Mouse (Mus musculus) neural tube, embryonic 14.5 days (tissue): ENCODE measurements around the gene Rrp7a. TPM values are rescaled to one million over a fixed set of nuclear protein-coding genes. Genes with fewer than 3 reads are reported as not detected.

ENCODE experiments used
- ATAC-seq: fragments of 200-750 bp; cut with Nextera tagmentation; 2 replicates; pipeline ENCODE4 v1.8.0; 2017; ENCODE audit warnings: low read depth, mild to moderate bottlenecking, moderate TSS enrichment, moderate library complexity
- H3K27ac ChIP-seq: fragments of 300-500 bp; sonication (generic); 2 replicates; pipeline ENCODE4 v1.5.1; 2014; ENCODE audit warnings: low read depth, mild to moderate bottlenecking, control low read depth, low read length, moderate library complexity, mixed read lengths
- H3K27me3 ChIP-seq: fragments of 300-500 bp; sonication (generic); 2 replicates; pipeline ENCODE4 v1.6.1; 2014; ENCODE audit warnings: low read length; ENCODE audit not compliant: control insufficient read depth, insufficient read depth
- H3K36me3 ChIP-seq: fragments of 300-500 bp; sonication (generic); 2 replicates; pipeline ENCODE4 v1.6.1; 2014; ENCODE audit warnings: low read length, mixed read lengths; ENCODE audit not compliant: control insufficient read depth, insufficient read depth
- H3K4me1 ChIP-seq: fragments of 300-500 bp; sonication (generic); 2 replicates; pipeline ENCODE4 v1.6.1; 2014; ENCODE audit warnings: low read length; ENCODE audit not compliant: control insufficient read depth, insufficient read depth
- H3K4me2 ChIP-seq: fragments of 300-500 bp; sonication (generic); 2 replicates; pipeline ENCODE4 v1.6.1; 2014; ENCODE audit warnings: mild to moderate bottlenecking, low read depth, low read length, control low read depth
- H3K4me3 ChIP-seq: fragments of 300-500 bp; sonication (generic); 2 replicates; pipeline ENCODE4 v1.5.1; 2014; ENCODE audit warnings: low read depth, low read length, control low read depth, mixed read lengths
- H3K9ac ChIP-seq: fragments of 300-500 bp; sonication (generic); replicated peaks from 2 replicates; pipeline ENCODE4 v1.6.1; 2014; ENCODE audit warnings: low read depth, mild to moderate bottlenecking, control low read depth, low read length, mixed read lengths
- H3K9me3 ChIP-seq: fragments of 300-500 bp; sonication (generic); 2 replicates; pipeline ENCODE4 v1.6.1; 2016; ENCODE audit warnings: low read length; ENCODE audit not compliant: control insufficient read depth
- WGBS: fragments of 180-500 bp; shearing (Covaris S2); extraction: QIAGEN DNeasy Blood & Tissue Kit; methylation state at CpG from one replicate; pipeline ENCODE4 v1.1.7; 2014; 5-methylcytosine and 5-hydroxymethylcytosine counted together
- polyA plus RNA-seq: library from polyadenylated mRNA; unstranded; fragments of >200 nt; fragmentation: Nextera tagmentation; extraction: Ambion mirVana; gene quantifications from 2 replicates; pipeline ENCODE4 v1.2.1, GENCODE M21; 2014

Rrp7a gene
- polyA plus RNA-seq, 1 experiment from 2014 or later: 52.1 TPM

DNA sequence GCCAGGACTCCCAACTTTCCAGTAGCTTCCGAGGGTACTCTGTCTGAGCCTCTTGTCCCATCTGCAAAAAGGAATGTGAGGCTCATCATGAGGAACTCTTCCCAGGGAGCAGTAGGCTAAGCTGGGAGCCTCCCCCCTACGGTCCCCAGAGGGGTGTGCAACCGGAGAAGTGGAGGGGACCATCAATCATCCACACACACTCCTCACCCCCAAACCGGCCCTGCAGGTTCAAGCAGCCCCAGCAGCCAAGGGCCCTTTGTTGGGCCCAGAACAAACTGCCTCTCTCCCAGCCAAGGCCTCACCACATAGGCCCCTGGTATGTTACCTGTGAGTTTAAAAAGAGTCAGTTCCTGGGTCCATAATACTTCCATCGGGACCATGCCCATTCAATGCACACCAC, 44.5 kb upstream of the Rrp7a start:
- Histone ChIP-seq H3K4me2 (no peak overlapping the region), H3K27me3 (no peaks in the 10 kb centered on the region), H3K4me1 (peaks cover 11% of the 10 kb centered on the region), H3K27ac (no peak overlapping the region), H3K36me3 (peaks cover 5% of the 10 kb centered on the region; the same call in 1 of the 2 replicates), H3K9me3 (no peaks in the 10 kb centered on the region), H3K4me3 (no peak overlapping the region), H3K9ac (no peak overlapping the region)
- ATAC-seq: no peak
- WGBS: 66% methylated on average over 5 of the region's 5 CpGs

DNA sequence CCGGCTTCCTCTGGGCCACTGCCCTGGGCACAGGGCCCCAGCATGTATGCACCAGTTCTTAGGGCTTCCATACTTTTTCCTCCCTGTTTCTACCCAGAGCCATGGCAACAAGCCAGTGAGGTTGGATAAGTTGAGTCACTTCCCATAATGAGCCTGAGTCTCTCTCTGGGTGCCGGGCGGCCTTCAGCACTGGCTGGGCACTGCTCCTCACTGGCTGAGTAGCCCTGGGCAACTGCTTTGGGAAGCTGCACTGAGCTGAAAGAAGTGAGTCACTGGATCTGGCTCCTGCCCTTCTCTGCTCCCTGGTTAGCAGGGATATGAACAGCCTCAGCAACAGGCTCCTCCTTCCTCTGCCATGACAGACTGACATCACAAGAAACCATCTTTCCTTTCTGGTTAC, 44.0 kb upstream of the Rrp7a start:
- WGBS: 94% methylated on average over 3 of the region's 3 CpGs
- H3K4me2 ChIP-seq: no peak overlapping the region
- H3K9ac ChIP-seq: no peak overlapping the region
- H3K4me3 ChIP-seq: no peak overlapping the region
- peaks cover 11% of the 10 kb centered on the region for H3K4me1 ChIP-seq
- peaks cover 7% of the 10 kb centered on the region; the same call in 1 of the 2 replicates for H3K36me3 ChIP-seq
- no peak for ATAC-seq
- H3K27ac ChIP-seq: no peak overlapping the region
- no peaks in the 10 kb centered on the region for H3K9me3 ChIP-seq
- no peaks in the 10 kb centered on the region for H3K27me3 ChIP-seq

DNA sequence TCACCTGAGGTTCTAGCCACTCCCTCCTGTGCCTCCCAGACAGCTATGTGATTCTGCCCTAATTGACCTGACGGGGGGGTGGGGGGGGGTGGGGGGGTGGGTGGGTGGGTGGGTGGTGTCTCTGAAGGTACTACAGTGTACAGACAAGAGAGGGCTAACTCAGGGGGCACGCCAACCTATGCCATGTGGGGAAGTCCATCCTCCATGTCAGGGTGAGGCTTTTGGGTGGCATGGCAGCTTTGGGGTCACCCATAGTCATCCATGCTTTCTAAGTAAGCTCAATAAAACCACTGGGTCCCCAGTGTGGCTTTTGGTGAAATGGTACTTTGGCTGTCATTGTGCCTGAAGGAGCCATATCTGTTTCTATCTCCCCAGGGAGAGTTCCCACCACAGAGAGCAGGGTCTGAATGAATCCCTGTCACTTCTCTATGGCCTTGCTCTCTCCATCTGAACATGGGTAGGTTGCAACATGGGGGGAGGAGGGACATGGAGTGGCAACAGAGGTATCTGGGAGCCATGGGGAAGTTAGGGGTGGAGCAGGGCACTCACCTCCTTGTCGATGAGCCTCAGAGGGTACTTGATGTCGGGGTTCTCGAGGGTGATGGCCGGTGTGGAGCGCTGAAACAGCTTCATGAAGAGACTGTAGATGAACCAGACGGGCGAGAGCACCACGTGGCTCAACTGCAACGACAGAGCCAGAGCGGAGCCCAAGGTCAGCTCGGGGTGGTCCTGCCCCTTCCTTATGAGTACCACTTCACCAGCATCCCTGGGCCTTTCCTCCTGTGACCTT, 43.1 kb upstream of the Rrp7a start:
- WGBS: 92% methylated on average over 13 of the region's 13 CpGs
- H3K4me2 ChIP-seq: no peak overlapping the region
- H3K9me3 ChIP-seq: no peaks in the 10 kb centered on the region
- ATAC-seq: no peak
- peaks cover 11% of the 10 kb centered on the region; the same call in 1 of the 2 replicates for H3K36me3 ChIP-seq
- no peaks in the 10 kb centered on the region for H3K27me3 ChIP-seq
- no peak overlapping the region for H3K27ac ChIP-seq
- peaks cover 7% of the 10 kb centered on the region for H3K4me1 ChIP-seq
- H3K4me3 ChIP-seq: no peak overlapping the region
- H3K9ac ChIP-seq: no peak overlapping the region

DNA sequence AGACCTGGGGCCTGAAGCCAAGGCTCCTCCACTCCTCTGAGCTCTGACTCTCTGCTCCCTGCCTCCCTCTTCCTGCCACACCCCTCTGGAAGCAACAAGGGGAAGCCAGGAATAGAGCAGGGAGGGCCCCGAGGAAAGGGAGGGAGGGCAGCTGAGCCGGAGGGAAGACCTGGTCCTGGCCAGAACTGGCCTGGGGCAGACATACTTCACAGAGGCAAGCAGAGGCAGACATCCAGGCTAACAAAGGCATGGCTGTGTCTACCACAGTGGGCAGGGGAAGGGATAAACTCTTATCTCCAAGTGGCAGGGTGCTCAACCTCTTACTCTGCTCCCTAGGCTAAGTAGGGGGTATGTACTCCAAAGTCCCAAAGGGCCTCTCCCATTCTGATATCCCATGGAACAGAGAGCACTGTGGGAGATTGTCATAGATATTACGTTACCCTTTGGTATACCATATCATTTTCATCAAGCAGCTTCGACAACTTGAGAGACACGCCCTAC, 42.4 kb upstream of the Rrp7a start:
- no peaks in the 10 kb centered on the region for H3K27me3 ChIP-seq
- ATAC-seq: no peak
- no peaks in the 10 kb centered on the region for H3K9me3 ChIP-seq
- no peak overlapping the region for H3K4me2 ChIP-seq
- H3K4me1 ChIP-seq: no peaks in the 10 kb centered on the region; the same call in 1 of the 2 replicates
- WGBS: 81% methylated on average over 5 of the region's 5 CpGs
- H3K27ac ChIP-seq: no peak overlapping the region
- H3K4me3 ChIP-seq: no peak overlapping the region
- no peak overlapping the region for H3K9ac ChIP-seq
- H3K36me3 ChIP-seq: peaks cover 18% of the 10 kb centered on the region

DNA sequence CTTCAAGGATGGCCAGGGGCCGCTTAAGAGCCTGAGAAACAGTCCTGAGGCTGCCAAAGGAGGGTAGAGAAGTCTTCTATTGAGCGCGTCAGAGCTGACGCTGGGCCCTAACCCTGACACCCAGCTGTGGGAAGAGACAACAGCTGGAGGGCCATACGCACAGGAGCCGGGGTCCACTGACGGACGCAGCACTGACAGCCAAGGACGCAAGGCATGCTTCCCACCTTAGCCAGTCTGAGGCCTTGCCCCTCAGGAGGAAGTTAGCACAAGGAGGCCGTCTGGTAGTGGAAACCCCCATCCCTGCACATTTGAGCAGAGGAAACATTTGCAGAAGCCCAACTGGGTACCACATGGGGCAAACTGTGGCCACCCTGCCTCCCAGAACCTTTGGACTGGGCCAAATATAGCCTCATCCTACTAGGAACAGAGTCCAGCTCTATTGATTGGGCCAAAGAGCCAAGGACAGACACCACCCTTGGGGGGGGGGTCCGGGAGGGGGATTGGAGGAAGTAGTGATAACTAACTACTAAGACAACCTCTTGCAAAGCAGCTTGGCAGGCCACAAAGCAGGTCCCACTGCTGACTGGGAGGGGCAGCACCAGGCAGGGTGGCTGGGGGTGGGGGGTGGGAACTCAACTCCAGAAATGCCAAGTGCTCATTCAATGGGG, 40.4 kb upstream of the Rrp7a start:
- no peaks in the 10 kb centered on the region for H3K27me3 ChIP-seq
- no peak overlapping the region for H3K4me3 ChIP-seq
- no peaks in the 10 kb centered on the region for H3K4me1 ChIP-seq
- H3K27ac ChIP-seq: no peak overlapping the region
- H3K4me2 ChIP-seq: no peak overlapping the region
- peaks cover 31% of the 10 kb centered on the region for H3K36me3 ChIP-seq
- WGBS: 95% methylated on average over 11 of the region's 11 CpGs
- H3K9ac ChIP-seq: no peak overlapping the region
- no peaks in the 10 kb centered on the region for H3K9me3 ChIP-seq
- ATAC-seq: no peak

DNA sequence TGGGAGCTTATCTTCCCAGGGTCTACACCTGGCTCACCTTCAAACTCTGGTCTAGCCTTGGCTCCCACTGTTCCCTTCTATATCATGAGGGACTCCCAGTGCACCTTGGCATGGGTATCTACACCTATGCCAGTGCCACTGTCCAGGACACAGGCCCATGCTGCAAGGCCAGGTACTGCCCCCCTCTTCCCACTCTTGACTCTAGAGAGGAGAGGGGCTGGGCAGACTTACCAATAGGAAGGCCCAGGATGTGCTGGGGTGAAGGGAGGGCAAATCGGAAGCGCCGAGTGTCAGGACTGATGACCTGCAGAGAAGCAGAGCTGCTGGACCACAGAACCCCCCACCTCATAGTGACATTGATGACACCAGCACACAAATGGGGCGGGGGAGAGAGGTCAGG, 39.4 kb upstream of the Rrp7a start:
- Histone ChIP-seq H3K4me2 (no peak overlapping the region), H3K9ac (no peak overlapping the region), H3K4me1 (no peaks in the 10 kb centered on the region), H3K9me3 (no peaks in the 10 kb centered on the region), H3K27me3 (no peaks in the 10 kb centered on the region), H3K36me3 (peaks cover 31% of the 10 kb centered on the region), H3K27ac (no peak overlapping the region), H3K4me3 (no peak overlapping the region)
- 97% methylated on average over 4 of the region's 4 CpGs for WGBS
- ATAC-seq: no peak

DNA sequence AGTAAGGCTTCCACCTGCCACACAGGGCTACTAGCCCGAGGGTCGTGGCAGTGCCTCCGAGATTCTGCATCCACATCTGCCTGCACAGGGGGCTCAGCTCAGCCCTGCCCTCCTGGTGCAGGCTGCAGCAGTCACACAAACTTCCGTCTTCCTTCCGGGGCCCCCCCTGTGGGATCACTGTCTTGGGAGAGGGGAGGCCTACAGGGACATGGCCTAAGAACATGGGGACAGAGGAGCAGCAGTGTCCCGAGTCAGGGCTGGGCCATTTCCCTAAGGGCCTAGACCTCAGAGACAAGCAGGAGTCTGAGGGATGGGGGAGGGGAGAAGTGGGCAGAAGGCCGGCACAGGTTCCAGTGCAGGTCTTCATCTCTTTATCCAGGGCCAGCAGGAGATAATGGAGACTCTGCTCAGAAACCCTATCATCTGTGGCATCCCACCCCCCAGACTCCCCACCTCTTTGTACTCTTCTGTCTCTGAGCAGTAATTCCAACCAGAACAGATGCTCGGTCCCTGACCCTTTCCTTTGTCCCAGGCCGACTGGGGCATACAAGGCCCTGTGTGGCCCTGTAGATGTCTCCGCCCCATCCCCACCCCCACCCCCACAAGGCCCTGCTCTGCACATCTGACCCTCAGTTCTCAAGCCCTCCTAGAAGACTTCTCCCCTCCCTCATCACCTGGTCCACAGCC, 38.6 kb upstream of the Rrp7a start:
- Histone ChIP-seq H3K4me1 (no peaks in the 10 kb centered on the region), H3K27ac (no peak overlapping the region), H3K9ac (no peak overlapping the region), H3K36me3 (peaks cover 31% of the 10 kb centered on the region), H3K4me2 (no peak overlapping the region), H3K4me3 (no peak overlapping the region), H3K9me3 (no peaks in the 10 kb centered on the region), H3K27me3 (no peaks in the 10 kb centered on the region)
- ATAC-seq: no peak
- 23% methylated on average over 10 of the region's 10 CpGs for WGBS

DNA sequence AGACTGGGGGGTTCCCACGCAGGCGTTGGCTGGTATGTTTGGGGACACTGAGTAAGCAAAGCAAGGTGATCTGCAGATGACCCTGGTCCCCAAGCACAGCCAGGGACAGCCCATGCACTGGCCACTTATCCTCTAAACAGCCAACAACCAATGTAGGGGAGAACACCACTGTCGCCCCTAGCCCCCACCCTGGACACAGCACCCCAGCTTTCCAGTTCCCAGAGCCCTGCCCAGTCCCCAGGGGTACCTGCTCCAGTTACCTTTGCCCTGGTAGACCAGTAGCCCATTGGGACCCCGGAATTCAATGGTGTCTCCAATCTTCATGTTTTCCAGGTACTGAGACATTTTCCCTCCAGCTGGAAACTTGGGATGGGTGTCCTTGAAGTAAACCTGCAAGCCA, 38.0 kb upstream of the Rrp7a start:
- Histone ChIP-seq H3K4me1 (no peaks in the 10 kb centered on the region), H3K27ac (no peak overlapping the region), H3K9ac (no peak overlapping the region), H3K27me3 (no peaks in the 10 kb centered on the region), H3K4me3 (no peak overlapping the region), H3K4me2 (no peak overlapping the region), H3K36me3 (peaks cover 31% of the 10 kb centered on the region), H3K9me3 (no peaks in the 10 kb centered on the region)
- WGBS: 93% methylated on average over 4 of the region's 4 CpGs
- no peak for ATAC-seq

DNA sequence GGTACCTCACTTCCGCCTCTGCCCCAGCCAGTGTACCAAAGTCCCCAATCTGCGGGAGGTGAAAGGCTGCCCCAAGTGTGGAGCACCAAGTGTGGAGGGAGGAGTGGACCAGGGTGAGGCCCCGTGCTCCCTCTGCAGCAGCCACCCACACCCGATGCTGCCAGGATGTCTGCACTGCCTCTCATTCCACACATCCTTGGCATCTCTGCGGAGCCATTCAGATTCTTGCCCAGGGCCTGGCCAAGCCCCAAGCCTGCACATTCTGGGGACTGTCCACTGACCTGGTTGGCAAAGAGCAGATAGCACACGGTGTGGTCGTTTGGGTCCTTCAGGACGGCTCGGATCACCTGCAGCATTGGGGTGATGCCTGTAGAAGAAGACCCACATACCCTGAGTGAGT, 37.2 kb upstream of the Rrp7a start:
- no peak overlapping the region for H3K4me3 ChIP-seq
- H3K36me3 ChIP-seq: peaks cover 31% of the 10 kb centered on the region
- no peak for ATAC-seq
- H3K27ac ChIP-seq: no peak overlapping the region
- no peaks in the 10 kb centered on the region for H3K27me3 ChIP-seq
- 94% methylated on average over 9 of the region's 9 CpGs for WGBS
- H3K9ac ChIP-seq: no peak overlapping the region
- no peaks in the 10 kb centered on the region for H3K9me3 ChIP-seq
- H3K4me2 ChIP-seq: no peak overlapping the region
- no peaks in the 10 kb centered on the region for H3K4me1 ChIP-seq
